Mouse (Mus musculus): ENCODE data around the gene Mocs1.

GRCm38 (mm10) chr17:49405927-49406326 is 22.2 kb upstream of the Mocs1 start:
- no peak for TF ChIP-seq POLR2A (IDR thresholded peaks at IDR 0.05; ENCODE audit: low read depth, low read length)
- TF ChIP-seq CTCF (conservative IDR thresholded peaks at IDR 0.05; ENCODE audit: insufficient read depth, insufficient read length, low read depth, low read length), result no peak

Measured in kidney, adult 2 months (tissue).